Mouse (Mus musculus) heart, embryonic 11.5 days (tissue): ENCODE data around the gene Dnttip1. TPM values are rescaled to one million over a fixed set of nuclear protein-coding genes. Genes with fewer than 3 reads are reported as not detected.

Experiments used
- ATAC-seq: fragments of 200-750 bp; cut with Nextera tagmentation; replicated peaks from 2 replicates; pipeline ENCODE4 v1.8.0; 2017; ENCODE audit warnings: moderate library complexity; ENCODE audit not compliant: insufficient number of reproducible peaks, low FRiP score, low TSS enrichment
- H3K27ac ChIP-seq: fragments of 300-500 bp; sonication (generic); 2 replicates; pipeline ENCODE4 v1.5.1; 2014; ENCODE audit warnings: mild to moderate bottlenecking, low read depth, low read length
- H3K27me3 ChIP-seq: fragments of 300-500 bp; sonication (generic); 2 replicates; pipeline ENCODE4 v1.6.1; 2014; ENCODE audit warnings: mild to moderate bottlenecking, low read length, mixed read lengths; ENCODE audit not compliant: control insufficient read depth, insufficient read depth
- H3K36me3 ChIP-seq: fragments of 300-500 bp; sonication (generic); 2 replicates; pipeline ENCODE4 v1.6.1; 2014; ENCODE audit warnings: mild to moderate bottlenecking, low read length, moderate library complexity, mixed read lengths; ENCODE audit not compliant: control insufficient read depth, insufficient read depth
- H3K4me1 ChIP-seq: fragments of 300-500 bp; sonication (generic); 2 replicates; pipeline ENCODE4 v1.6.1; 2014; ENCODE audit warnings: low read length; ENCODE audit not compliant: control insufficient read depth, insufficient read depth
- H3K4me2 ChIP-seq: fragments of 300-500 bp; sonication (generic); 2 replicates; pipeline ENCODE4 v1.6.1; 2014; ENCODE audit warnings: mild to moderate bottlenecking, moderate library complexity
- H3K4me3 ChIP-seq: fragments of 300-500 bp; sonication (generic); 2 replicates; pipeline ENCODE4 v1.5.1; 2014; ENCODE audit warnings: low read depth, low read length
- H3K9ac ChIP-seq: fragments of 300-500 bp; sonication (generic); 2 replicates; pipeline ENCODE4 v1.6.1; 2014; ENCODE audit warnings: mild to moderate bottlenecking, low read depth, low read length, moderate library complexity
- H3K9me3 ChIP-seq: fragments of 300-500 bp; sonication (generic); replicated peaks from 2 replicates; pipeline ENCODE4 v1.6.1; 2016; ENCODE audit warnings: low read length; ENCODE audit not compliant: control insufficient read depth
- WGBS: fragments of 180-500 bp; shearing (Covaris S2); extraction: QIAGEN DNeasy Blood & Tissue Kit; methylation state at CpG from one replicate; pipeline ENCODE4 v1.1.7; 2014; ENCODE audit not compliant: insufficient replicate concordance; 5-methylcytosine and 5-hydroxymethylcytosine counted together
- polyA plus RNA-seq: library from polyadenylated mRNA; unstranded; fragments of >200 nt; fragmentation: Nextera tagmentation; extraction: Ambion mirVana; gene quantifications from 2 replicates; pipeline ENCODE4 v1.2.1, GENCODE M21; 2014

Dnttip1 gene
- polyA plus RNA-seq, 1 experiment from 2014 or later, result 57.3 TPM

DNA sequence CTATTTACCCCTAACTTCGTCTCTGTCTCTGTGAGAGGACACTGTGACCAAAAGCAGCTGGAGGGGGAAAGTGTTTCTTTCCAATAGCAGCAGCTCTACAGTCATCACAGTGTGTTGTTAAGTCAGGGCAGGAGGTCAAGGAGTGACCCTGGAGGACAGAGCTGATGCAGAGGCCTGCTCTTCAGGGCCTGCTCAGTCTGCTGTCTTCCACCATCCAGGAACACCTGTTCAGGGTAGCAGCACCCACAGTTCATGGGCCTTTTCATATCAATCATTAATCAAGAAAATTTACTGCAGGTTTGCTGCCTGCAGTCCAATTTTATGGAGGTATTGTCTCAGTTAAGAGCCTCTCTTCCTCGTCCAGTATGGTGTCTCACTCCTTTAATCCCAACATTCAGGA lies 67.8 kb downstream of the Dnttip1 start:
- Histone ChIP-seq H3K27ac (no peak overlapping the region), H3K9me3 (no peaks in the 10 kb centered on the region), H3K4me2 (no peak overlapping the region), H3K9ac (no peak overlapping the region), H3K4me1 (peaks cover 15% of the 10 kb centered on the region), H3K4me3 (no peak overlapping the region), H3K27me3 (no peaks in the 10 kb centered on the region), H3K36me3 (no peaks in the 10 kb centered on the region)
- ATAC-seq, result no peak
- 65% methylated on average over 2 of the region's 2 CpGs for WGBS

DNA sequence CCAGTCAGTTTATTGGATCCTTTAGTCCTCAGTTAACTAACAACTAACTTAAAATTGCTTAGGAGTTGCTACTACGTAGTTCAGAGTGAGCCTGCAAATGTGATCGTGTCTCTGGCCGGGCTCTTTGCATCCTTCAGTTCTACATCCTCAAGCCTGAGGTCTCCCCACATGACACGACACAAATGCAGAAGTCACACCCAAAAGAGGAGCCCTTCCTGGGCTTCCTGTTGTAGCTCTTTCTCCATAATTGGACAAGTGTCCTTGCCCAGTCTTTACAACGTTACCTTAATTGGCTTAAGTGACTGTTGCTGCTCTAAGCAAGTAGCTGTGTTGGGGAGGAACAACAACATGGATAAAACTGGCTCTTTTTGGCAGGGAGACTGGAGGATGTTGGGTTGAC lies 69.6 kb downstream of the Dnttip1 start:
- Histone ChIP-seq H3K4me2 (no peak overlapping the region), H3K9ac (no peak overlapping the region), H3K27me3 (no peaks in the 10 kb centered on the region), H3K27ac (no peak overlapping the region), H3K4me3 (no peak overlapping the region), H3K9me3 (no peaks in the 10 kb centered on the region), H3K36me3 (no peaks in the 10 kb centered on the region), H3K4me1 (peaks cover 15% of the 10 kb centered on the region)
- WGBS, result 78% methylated on average over 5 of the region's 5 CpGs
- ATAC-seq, result no peak

DNA sequence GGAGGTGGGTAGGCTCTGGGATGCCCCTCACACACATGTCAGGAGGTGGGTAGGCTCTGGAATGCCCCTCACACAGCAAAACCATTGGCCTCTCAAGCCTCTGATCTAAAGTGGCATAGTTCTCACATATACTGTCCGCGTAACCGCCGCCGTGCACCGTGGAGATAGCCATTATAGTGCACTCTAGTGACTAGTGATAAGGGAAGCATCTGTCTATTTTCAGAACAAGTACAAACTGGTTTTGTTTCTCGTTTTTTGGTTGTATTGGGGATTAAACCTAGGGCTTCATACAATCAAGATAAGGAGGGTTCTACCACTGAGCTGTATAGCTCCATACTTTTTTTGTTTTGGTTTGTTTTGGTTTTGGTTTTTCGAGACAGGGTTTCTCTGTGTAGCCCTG lies 70.0 kb downstream of the Dnttip1 start:
- no peaks in the 10 kb centered on the region for H3K27me3 ChIP-seq
- no peak for ATAC-seq
- no peaks in the 10 kb centered on the region for H3K9me3 ChIP-seq
- no peaks in the 10 kb centered on the region for H3K36me3 ChIP-seq
- 61% methylated on average over 8 of the region's 8 CpGs for WGBS
- no peak overlapping the region for H3K9ac ChIP-seq
- no peak overlapping the region for H3K27ac ChIP-seq
- no peak overlapping the region for H3K4me2 ChIP-seq
- H3K4me3 ChIP-seq, result no peak overlapping the region
- H3K4me1 ChIP-seq, result peaks cover 15% of the 10 kb centered on the region

DNA sequence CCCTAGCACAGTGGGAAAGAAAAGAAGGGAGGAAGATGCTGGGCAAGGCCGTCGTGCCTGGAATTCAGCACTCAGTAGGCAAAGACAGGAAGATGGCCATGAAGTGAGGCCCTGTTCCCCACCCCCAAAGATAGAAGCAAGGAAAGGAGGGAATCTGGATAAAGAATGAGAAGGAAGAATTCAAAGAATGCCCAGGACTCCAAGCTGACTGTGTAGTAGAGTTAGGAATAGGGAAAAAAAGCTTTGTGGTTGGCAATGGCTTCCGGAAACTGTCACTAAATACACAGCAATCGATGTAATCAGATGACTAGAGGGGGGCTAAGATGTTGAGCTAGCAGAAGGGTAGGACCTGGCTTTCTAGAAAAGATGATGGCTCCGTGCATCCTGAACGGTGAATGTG lies 71.4 kb downstream of the Dnttip1 start:
- Histone ChIP-seq H3K4me1 (peaks cover 15% of the 10 kb centered on the region), H3K27me3 (no peaks in the 10 kb centered on the region), H3K9ac (no peak overlapping the region), H3K27ac (no peak overlapping the region), H3K36me3 (no peaks in the 10 kb centered on the region), H3K9me3 (no peaks in the 10 kb centered on the region), H3K4me3 (no peak overlapping the region), H3K4me2 (no peak overlapping the region)
- no peak for ATAC-seq
- 62% methylated on average over 6 of the region's 6 CpGs for WGBS

DNA sequence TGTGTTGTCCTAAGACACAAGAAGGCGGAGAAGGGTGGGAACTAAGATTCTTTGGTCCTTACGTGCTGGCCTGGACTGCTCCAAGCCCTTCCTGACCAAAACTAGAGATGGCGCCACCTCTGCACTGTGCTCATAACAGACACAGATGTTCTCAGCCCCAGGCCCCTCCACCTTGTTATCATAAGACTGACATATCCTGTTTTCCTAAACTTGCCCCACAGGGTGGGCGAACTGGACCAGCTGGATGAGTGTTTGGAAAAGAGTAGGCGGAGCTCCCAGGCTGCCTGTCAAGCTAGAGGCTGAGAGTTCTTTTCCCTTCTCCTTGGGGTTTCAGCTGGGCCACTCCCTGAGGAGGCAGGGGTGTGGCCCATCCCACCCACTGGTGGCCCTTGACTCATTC lies 71.9 kb downstream of the Dnttip1 start:
- Histone ChIP-seq H3K36me3 (no peaks in the 10 kb centered on the region), H3K4me1 (peaks cover 15% of the 10 kb centered on the region), H3K9me3 (no peaks in the 10 kb centered on the region), H3K4me3 (no peak overlapping the region), H3K27me3 (no peaks in the 10 kb centered on the region), H3K4me2 (no peak overlapping the region), H3K9ac (no peak overlapping the region), H3K27ac (no peak overlapping the region; the same call in 1 of the 2 replicates)
- WGBS, result 54% methylated on average over 5 of the region's 5 CpGs
- ATAC-seq, result peak; percentile 59; the same call in 1 of the 2 replicates

Other genes starting within 250 kb of the Dnttip1 start
- gene Pigt, start 248.5 kb upstream of the Dnttip1 start, polyA plus RNA-seq, result 63.0 and 66.0 TPM in 2 replicates
- gene Wfdc2, start 183.6 kb upstream of the Dnttip1 start, polyA plus RNA-seq, result 6.6 and 10.3 TPM in 2 replicates
- gene Spint3, start 172.5 kb upstream of the Dnttip1 start, polyA plus RNA-seq, result not detected in 2 replicates
- gene Wfdc6a, start 160.5 kb upstream of the Dnttip1 start, polyA plus RNA-seq, result not detected in 2 replicates
- gene Eppin, start 152.4 kb upstream of the Dnttip1 start, polyA plus RNA-seq, result not detected in 2 replicates
- gene Wfdc6b, start 132.5 kb upstream of the Dnttip1 start, polyA plus RNA-seq, result not detected in 2 replicates
- not detected in 2 replicates for gene Wfdc8, start 132.4 kb upstream of the Dnttip1 start, polyA plus RNA-seq
- not detected in 2 replicates for gene Wfdc16, start 107.2 kb upstream of the Dnttip1 start, polyA plus RNA-seq
- 0.53 TPM in 1 of 2 replicates, not detected in the other for gene Wfdc10, start 89.9 kb upstream of the Dnttip1 start, polyA plus RNA-seq
- not detected in 2 replicates for gene Wfdc9, start 89.4 kb upstream of the Dnttip1 start, polyA plus RNA-seq
- not detected in 2 replicates for gene Wfdc11, start 71.9 kb upstream of the Dnttip1 start, polyA plus RNA-seq
- gene Wfdc13, start 60.9 kb upstream of the Dnttip1 start, polyA plus RNA-seq, result not detected in 2 replicates
- gene Spint4, start 47.5 kb upstream of the Dnttip1 start, polyA plus RNA-seq, result not detected in 2 replicates
- gene Spint5, start 30.7 kb upstream of the Dnttip1 start, polyA plus RNA-seq, result not detected in 2 replicates
- gene Wfdc3, start 52 bp upstream of the Dnttip1 start, polyA plus RNA-seq, result 0.19 TPM in 1 of 2 replicates, not detected in the other
- 449 and 506 TPM in 2 replicates for gene Ube2c, start 23.9 kb downstream of the Dnttip1 start, polyA plus RNA-seq
- 0.48 and 1.4 TPM in 2 replicates for gene Tnnc2, start 34.0 kb downstream of the Dnttip1 start, polyA plus RNA-seq
- gene Snx21, start 39.8 kb downstream of the Dnttip1 start, polyA plus RNA-seq, result 25.1 and 27.2 TPM in 2 replicates
- gene Acot8, start 58.9 kb downstream of the Dnttip1 start, polyA plus RNA-seq, result 15.1 and 16.8 TPM in 2 replicates
- 7.2 and 7.4 TPM in 2 replicates for gene Zswim3, start 59.1 kb downstream of the Dnttip1 start, polyA plus RNA-seq
- 11.4 and 11.7 TPM in 2 replicates for gene Zswim1, start 76.7 kb downstream of the Dnttip1 start, polyA plus RNA-seq
- 0.30 TPM in 1 of 2 replicates, not detected in the other for gene Spata25, start 82.6 kb downstream of the Dnttip1 start, polyA plus RNA-seq
- gene Ctsa, start 86.9 kb downstream of the Dnttip1 start, polyA plus RNA-seq, result 143 and 149 TPM in 2 replicates
- 41.9 and 43.2 TPM in 2 replicates for gene Neurl2, start 87.5 kb downstream of the Dnttip1 start, polyA plus RNA-seq
- 10.4 and 10.8 TPM in 2 replicates for gene Pltp, start 111.7 kb downstream of the Dnttip1 start, polyA plus RNA-seq
- gene Pcif1, start 133.3 kb downstream of the Dnttip1 start, polyA plus RNA-seq, result 50.1 and 54.8 TPM in 2 replicates
- gene Zfp335, start 165.8 kb downstream of the Dnttip1 start, polyA plus RNA-seq, result 8.8 and 8.9 TPM in 2 replicates
- 0.16 and 0.46 TPM in 2 replicates for gene Mmp9, start 194.8 kb downstream of the Dnttip1 start, polyA plus RNA-seq
- 1.0 and 1.6 TPM in 2 replicates for gene Slc12a5, start 214.8 kb downstream of the Dnttip1 start, polyA plus RNA-seq